Mouse (Mus musculus): ENCODE data around the gene Fam198b.

DNA sequence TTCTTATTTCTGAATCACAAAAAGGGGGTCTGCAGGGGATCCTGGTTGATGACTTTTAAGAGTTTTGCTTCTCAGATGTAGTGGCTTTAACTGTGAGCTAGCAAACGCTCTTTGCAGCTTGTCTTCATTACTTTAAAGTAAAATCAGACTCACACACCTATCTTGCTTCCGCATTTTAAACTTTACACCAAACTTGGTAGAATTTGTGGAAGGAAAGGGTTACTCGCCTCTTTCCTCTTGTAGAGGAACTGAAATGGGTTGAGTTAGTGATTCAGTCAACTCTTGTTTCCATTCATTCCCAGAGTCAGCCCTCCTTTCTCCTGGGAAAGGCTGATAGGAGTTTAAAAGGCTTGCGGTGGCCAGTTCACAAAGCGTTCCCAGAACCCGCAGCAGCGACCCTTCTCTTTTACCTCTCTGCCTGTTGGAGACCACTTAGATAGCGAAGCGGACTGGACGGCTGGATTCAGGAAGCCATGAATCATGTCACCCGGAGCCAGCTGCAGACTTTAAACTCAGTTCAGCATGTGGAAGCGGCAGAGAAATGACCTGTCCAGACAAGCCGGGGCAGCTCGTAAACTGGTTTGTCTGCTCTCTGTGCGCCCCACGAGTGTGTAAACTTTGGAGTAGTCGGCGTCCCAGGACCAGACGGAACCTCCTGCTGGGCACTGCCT is 1.5 kb downstream of the Fam198b start:
- TF ChIP-seq CTCF (IDR thresholded peaks at IDR 0.05) (no peak), EP300 (IDR thresholded peaks at IDR 0.05) (no peak)
